Mouse (Mus musculus) heart, adult 2 months (tissue): ENCODE results near the gene Snx27. TPM values are rescaled to one million over a fixed set of nuclear protein-coding genes. Genes with fewer than 3 reads are reported as not detected.
A peak's percentile ranks its signal among the peaks of the same experiment; 100 is the strongest.

Experiments used
- DNase-seq, 2 experiments: peaks; one replicate each; pipeline ENCODE4 v3.0.0; 2021
- H3K27ac ChIP-seq: fragments of 200-600 bp; 2 replicates; pipeline ENCODE4 v1.8.1; 2022
- H3K27me3 ChIP-seq: fragments of 200-500 bp; 2 replicates; pipeline ENCODE4 v1.6.1; 2012; ENCODE audit warnings: mild to moderate bottlenecking, low read length, inconsistent platforms, mixed read lengths; ENCODE audit not compliant: control insufficient read depth, insufficient read depth
- H3K36me3 ChIP-seq: fragments of 200-500 bp; 2 replicates; pipeline ENCODE4 v1.6.1; 2012; ENCODE audit warnings: low read length, inconsistent platforms; ENCODE audit not compliant: control insufficient read depth, insufficient read depth
- H3K4me1 ChIP-seq: fragments of 200-500 bp; 2 replicates; pipeline ENCODE4 v1.6.1; 2011; ENCODE audit warnings: low read length; ENCODE audit not compliant: control insufficient read depth, insufficient read depth
- H3K4me3 ChIP-seq: fragments of 200-600 bp; 2 replicates; pipeline ENCODE4 v1.8.1; 2022
- H3K79me2 ChIP-seq: fragments of 200-500 bp; replicated peaks from 2 replicates; pipeline ENCODE4 v1.6.1; 2012; ENCODE audit warnings: mild to moderate bottlenecking, inconsistent platforms, low read length, moderate library complexity, mixed read lengths; ENCODE audit not compliant: control insufficient read depth, insufficient read depth
- H3K9ac ChIP-seq: fragments of 200-500 bp; 2 replicates; pipeline ENCODE4 v1.6.1; 2012; ENCODE audit warnings: low read depth, mild to moderate bottlenecking, control low read depth, inconsistent platforms, low read length, mixed read lengths
- CTCF ChIP-seq: fragments of 200-600 bp; IDR thresholded peaks from 2 replicates; pipeline ENCODE4 v1.8.1; 2022; ENCODE audit warnings: antibody characterized with exemption, mild to moderate bottlenecking, moderate library complexity
- EP300 ChIP-seq: fragments of 200-500 bp; IDR thresholded peaks from 2 replicates; pipeline ENCODE4 v1.6.1; 2011; ENCODE audit warnings: low read depth, low read length, control low read depth; ENCODE audit not compliant: insufficient read depth
- POLR2A ChIP-seq: fragments of 200-500 bp; IDR thresholded peaks from 2 replicates; pipeline ENCODE4 v1.6.1; 2011; ENCODE audit warnings: mild to moderate bottlenecking, low read depth, low read length, control low read depth; ENCODE audit not compliant: insufficient read depth
- WGBS: fragments of 180-500 bp; shearing (Covaris S2); methylation state at CpG from one replicate; pipeline ENCODE4 v1.1.7; 2018; 5-methylcytosine and 5-hydroxymethylcytosine counted together
- intact Hi-C: fragments of 180-260 bp; cut with DNase I; formaldehyde crosslinking; loops from one replicate; pipeline ENCODE4 v1.15.1; 2025
- polyA plus RNA-seq: library from polyadenylated mRNA; depleted of rRNA; stranded (reverse); fragments of >200 nt; gene quantifications from 2 replicates; pipeline ENCODE4 v1.2.3, GENCODE M21; 2012
- total RNA-seq, 2 experiments: library from RNA; stranded (reverse); gene quantifications; 2 replicates each; pipeline ENCODE4 v1.2.3; 2021

Gene Snx27
- total and polyA plus RNA-seq, 3 experiments, result 7.5 to 29.0 (median 27.4) TPM

DNA sequence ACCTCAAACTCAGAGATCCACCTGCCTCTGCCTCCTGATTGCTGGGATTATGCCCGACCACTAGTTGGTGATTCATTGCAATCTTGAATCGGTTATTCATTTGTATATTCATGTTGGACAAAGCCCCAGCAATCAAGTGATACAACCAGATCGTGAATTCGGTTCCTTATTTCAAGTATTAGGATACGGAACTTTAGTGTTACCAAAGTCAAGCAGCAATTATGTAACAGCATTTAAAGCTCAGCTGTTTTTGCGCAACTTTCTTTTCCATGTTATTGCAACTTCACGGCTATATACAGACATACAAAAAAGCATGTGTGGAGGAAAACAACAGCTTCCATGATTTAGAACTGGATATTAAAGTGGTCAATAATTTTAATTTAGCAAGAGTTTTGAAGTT is 428 bp upstream of the Snx27 start:
- no peak for TF ChIP-seq EP300
- TF ChIP-seq CTCF, result no peak
- TF ChIP-seq POLR2A, result no peak
- Histone ChIP-seq H3K79me2 (peaks cover 6% of the 10 kb centered on the region), H3K4me1 (peaks cover 6% of the 10 kb centered on the region), H3K27me3 (no peaks in the 10 kb centered on the region), H3K4me3 (peak overlapping the region; percentile 50), H3K9ac (no peak overlapping the region), H3K27ac (peak overlapping the region; percentile 90), H3K36me3 (peaks cover 5% of the 10 kb centered on the region; the same call in 1 of the 2 replicates)
- intact Hi-C loops, result loop anchor here (5.0 to 10.0 kb wide), 3 partner anchors 48 to 459 kb away; partner anchors contain the start of gene Psmd4
- WGBS, result 67% methylated on average over 7 of the region's 7 CpGs
- no peak for DNase-seq

DNA sequence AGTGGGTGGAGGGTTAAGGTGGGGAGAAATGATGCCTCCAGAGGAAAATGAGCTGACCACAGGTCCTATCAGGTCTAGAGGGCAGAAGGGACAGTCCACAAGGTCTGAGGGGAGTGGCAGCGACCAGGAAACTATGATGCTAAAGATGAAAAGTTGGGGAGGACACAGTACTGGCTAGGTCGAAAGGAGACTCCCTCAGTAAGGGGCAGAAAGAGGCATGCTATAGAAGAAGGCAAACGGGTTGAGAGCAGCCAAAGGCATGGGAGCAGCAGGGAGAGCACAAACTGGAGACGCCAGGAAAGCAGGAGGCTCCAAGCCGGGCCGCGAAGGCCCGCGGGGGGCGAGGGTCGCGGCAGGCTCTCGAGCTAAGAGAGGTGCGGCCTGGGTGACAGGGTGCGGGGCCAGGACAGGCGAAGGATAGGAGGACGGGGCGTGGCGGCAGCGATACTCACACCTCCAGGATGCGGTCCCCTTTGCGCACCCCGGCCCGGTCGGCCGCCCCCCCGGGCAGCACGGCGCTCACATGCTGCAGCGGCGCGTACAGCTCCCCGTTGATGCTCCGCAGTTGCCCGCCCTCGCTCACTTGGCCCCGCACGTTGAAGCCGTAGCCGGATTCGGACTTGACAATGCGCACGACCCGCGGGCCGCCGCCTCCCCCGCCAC is 592 bp downstream of the Snx27 start:
- H3K36me3 ChIP-seq, result peaks cover 5% of the 10 kb centered on the region; the same call in 1 of the 2 replicates
- peaks cover 7% of the 10 kb centered on the region for H3K79me2 ChIP-seq
- peak overlapping the region; percentile 50 for H3K4me3 ChIP-seq
- DNase-seq, result no peak
- TF ChIP-seq CTCF (no peak), EP300 (no peak), POLR2A (no peak)
- peaks cover 6% of the 10 kb centered on the region for H3K4me1 ChIP-seq
- peak overlapping the region; percentile 98 for H3K9ac ChIP-seq
- H3K27ac ChIP-seq, result peak overlapping the region; percentile 90
- WGBS, result 1% methylated on average over 47 of the region's 48 CpGs
- no peaks in the 10 kb centered on the region for H3K27me3 ChIP-seq
- intact Hi-C loops, result loop anchor here (5.0 to 10.0 kb wide), 3 partner anchors 47 to 460 kb away; partner anchors contain the start of gene Psmd4

DNA sequence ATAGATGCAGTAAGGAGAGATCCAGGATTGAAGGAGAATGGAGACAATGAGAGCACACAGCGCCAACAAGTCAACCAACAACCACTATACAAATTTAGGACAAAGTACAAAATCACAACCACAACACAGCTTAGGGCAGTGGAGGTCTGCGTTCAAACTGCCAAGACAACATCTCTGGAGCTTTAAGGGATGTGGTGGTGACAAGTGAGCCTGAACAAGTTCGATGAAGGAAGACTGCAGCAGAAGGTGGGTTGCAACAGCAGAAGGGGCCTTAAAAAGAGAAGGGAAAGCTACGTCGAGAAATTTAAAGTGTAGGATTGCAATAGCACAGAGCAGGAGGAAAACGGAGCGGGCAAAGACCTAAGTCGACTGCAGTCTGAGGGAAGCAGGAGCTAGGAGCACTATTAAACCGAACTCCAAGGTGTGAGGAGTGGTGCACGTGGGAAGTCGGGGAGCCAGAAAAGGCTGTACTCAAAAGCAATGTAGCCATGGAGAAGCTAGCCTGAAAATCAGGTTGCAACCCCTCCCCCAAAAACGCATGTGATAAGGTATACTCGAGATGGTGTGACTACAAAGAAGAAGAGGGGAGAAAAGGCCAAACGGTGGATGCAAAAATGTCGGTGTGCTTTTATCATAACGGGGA is 1.3 kb downstream of the Snx27 start:
- peaks cover 6% of the 10 kb centered on the region for H3K4me1 ChIP-seq
- peak overlapping the region; percentile 50 for H3K4me3 ChIP-seq
- peak overlapping the region; percentile 98 for H3K9ac ChIP-seq
- no peaks in the 10 kb centered on the region for H3K27me3 ChIP-seq
- TF ChIP-seq POLR2A (no peak), CTCF (no peak), EP300 (no peak)
- H3K27ac ChIP-seq, result peak overlapping the region; percentile 90
- peaks cover 5% of the 10 kb centered on the region; the same call in 1 of the 2 replicates for H3K36me3 ChIP-seq
- H3K79me2 ChIP-seq, result peaks cover 7% of the 10 kb centered on the region
- DNase-seq, result peak in 1 of 2 experiments; percentile 11
- intact Hi-C loops, result loop anchor here (5.0 to 10.0 kb wide), 3 partner anchors 46 to 461 kb away; partner anchors contain the start of gene Psmd4
- WGBS, result 9% methylated on average over 16 of the region's 16 CpGs

DNA sequence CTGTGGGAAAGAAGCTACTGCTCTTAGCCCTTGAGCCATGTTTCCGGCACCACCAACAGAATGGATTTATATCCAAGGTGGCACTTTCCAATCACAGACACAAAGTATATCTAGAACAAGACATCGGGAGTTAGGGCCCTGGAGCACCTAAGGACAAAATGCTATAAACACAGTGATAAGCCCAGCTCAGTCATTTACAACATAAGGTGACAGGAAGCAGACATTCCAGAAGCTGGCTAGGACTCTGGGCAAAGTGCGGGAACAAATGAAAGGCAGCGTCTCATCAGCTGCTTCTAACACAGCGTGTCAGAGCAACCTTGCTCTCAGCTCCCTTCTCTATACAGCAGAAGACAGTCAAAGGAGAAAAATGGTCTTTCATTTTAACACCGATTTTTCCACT is 8.0 kb downstream of the Snx27 start:
- no peak overlapping the region for H3K9ac ChIP-seq
- H3K27ac ChIP-seq, result no peak overlapping the region
- H3K4me3 ChIP-seq, result no peak overlapping the region
- peaks cover 10% of the 10 kb centered on the region for H3K79me2 ChIP-seq
- intact Hi-C loops, result no loop called here
- WGBS, result 71% methylated on average over 6 of the region's 6 CpGs
- DNase-seq, result no peak
- no peaks in the 10 kb centered on the region; the same call in 1 of the 2 replicates for H3K36me3 ChIP-seq
- no peaks in the 10 kb centered on the region; the same call in 1 of the 2 replicates for H3K4me1 ChIP-seq
- no peak for TF ChIP-seq EP300
- TF ChIP-seq CTCF, result no peak
- no peak for TF ChIP-seq POLR2A
- H3K27me3 ChIP-seq, result no peaks in the 10 kb centered on the region

DNA sequence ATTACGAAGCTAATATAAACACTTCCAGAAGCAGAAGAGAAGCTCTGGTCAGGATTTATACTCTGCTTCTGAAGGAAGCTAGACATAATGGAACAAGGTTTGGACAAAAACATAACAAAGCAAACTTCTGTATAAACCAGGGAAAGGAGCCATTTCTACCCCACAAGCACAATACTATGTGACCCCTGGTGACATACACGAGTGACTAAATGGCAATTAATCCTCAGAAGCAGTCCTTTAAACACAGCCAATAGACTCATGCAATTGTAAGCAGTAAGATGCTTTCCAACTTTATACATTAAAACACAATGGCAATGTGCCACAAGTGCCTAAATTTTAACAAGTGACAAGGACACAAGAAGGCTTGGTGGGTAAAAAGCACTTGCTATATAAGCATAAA is 15.3 kb downstream of the Snx27 start:
- no peak for DNase-seq
- H3K36me3 ChIP-seq, result peaks cover 6% of the 10 kb centered on the region
- H3K4me1 ChIP-seq, result peaks cover 4% of the 10 kb centered on the region
- WGBS, result 50% methylated on average over 2 of the region's 2 CpGs
- no peak for TF ChIP-seq CTCF
- H3K27ac ChIP-seq, result no peak overlapping the region
- H3K9ac ChIP-seq, result no peak overlapping the region
- intact Hi-C loops, result no loop called here
- H3K79me2 ChIP-seq, result peaks cover 8% of the 10 kb centered on the region
- H3K27me3 ChIP-seq, result no peaks in the 10 kb centered on the region
- H3K4me3 ChIP-seq, result no peak overlapping the region

DNA sequence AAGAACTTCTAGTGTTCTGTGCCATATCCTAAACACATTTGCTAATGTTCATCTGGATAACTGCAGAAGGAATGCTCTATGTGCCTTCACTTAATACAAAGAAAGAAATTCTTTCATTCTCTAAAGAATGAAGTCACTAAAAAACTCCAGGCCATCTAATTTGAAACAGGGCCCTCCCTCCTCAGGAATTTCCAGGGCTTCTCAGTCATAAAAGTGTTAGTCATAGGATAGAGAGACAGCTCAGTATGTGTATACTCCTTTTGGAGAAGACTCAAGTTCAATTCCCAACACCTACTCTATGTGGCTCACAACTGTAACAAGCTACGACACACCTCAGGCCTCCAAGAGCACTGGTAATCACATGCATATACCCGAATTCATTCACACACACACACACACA is 17.0 kb downstream of the Snx27 start:
- intact Hi-C loops, result no loop called here
- H3K4me3 ChIP-seq, result no peak overlapping the region
- peaks cover 4% of the 10 kb centered on the region for H3K4me1 ChIP-seq
- peaks cover 4% of the 10 kb centered on the region for H3K79me2 ChIP-seq
- no peak for DNase-seq
- WGBS, result 80% methylated on average over 2 of the region's 2 CpGs
- H3K27ac ChIP-seq, result no peak overlapping the region
- H3K9ac ChIP-seq, result no peak overlapping the region
- TF ChIP-seq CTCF, result no peak
- TF ChIP-seq EP300, result no peak
- TF ChIP-seq POLR2A, result no peak
- no peaks in the 10 kb centered on the region for H3K27me3 ChIP-seq
- peaks cover 8% of the 10 kb centered on the region for H3K36me3 ChIP-seq
